Mouse (Mus musculus): ENCODE measurements around the gene Hoxa5.

Gene Hoxa5

GRCm38 (mm10) chr6:52200073-52200750, 4.2 kb downstream of the Hoxa5 start:
- DNase-seq (ENCODE audit: low read depth) = no peak

GRCm38 (mm10) chr6:52197271-52197670, 7.1 kb downstream of the Hoxa5 start:
- no peak for DNase-seq (ENCODE audit: low read depth)

GRCm38 (mm10) chr6:52196811-52197210, 7.6 kb downstream of the Hoxa5 start:
- no peak for DNase-seq (ENCODE audit: low read depth)

GRCm38 (mm10) chr6:52194690-52195089, 9.7 kb downstream of the Hoxa5 start:
- no peak for DNase-seq (ENCODE audit: low read depth)

GRCm38 (mm10) chr6:52191860-52192550, 12.4 kb downstream of the Hoxa5 start:
- DNase-seq (ENCODE audit: low read depth) = peak; percentile 85

GRCm38 (mm10) chr6:52190906-52191810, 13.2 kb downstream of the Hoxa5 start, which contains the start of gene Hoxa4:
Gene Hoxa4 (minus strand): TSS chr6:52191753.
- DNase-seq (ENCODE audit: low read depth) = peak; percentile 10

- no peak for DNase-seq (ENCODE audit: low read depth)
Measured at GRCm38 (mm10) chr6:52190410-52190809, 14.0 kb downstream of the Hoxa5 start.

- peak; percentile 6 for DNase-seq (ENCODE audit: low read depth)
Measured at GRCm38 (mm10) chr6:52189909-52190308, 14.5 kb downstream of the Hoxa5 start.

- no peak for DNase-seq (ENCODE audit: low read depth)
Measured at GRCm38 (mm10) chr6:52189172-52189591, 15.2 kb downstream of the Hoxa5 start.

- no peak for DNase-seq (ENCODE audit: low read depth)
Measured at GRCm38 (mm10) chr6:52186500-52186899, 17.9 kb downstream of the Hoxa5 start.

GRCm38 (mm10) chr6:52185834-52186233, 18.6 kb downstream of the Hoxa5 start:
- no peak for DNase-seq (ENCODE audit: low read depth)

GRCm38 (mm10) chr6:52185222-52185621, 19.2 kb downstream of the Hoxa5 start:
- no peak for DNase-seq (ENCODE audit: low read depth)

GRCm38 (mm10) chr6:52184668-52185067, 19.7 kb downstream of the Hoxa5 start:
- DNase-seq (ENCODE audit: low read depth) = no peak

GRCm38 (mm10) chr6:52183311-52184080, 20.9 kb downstream of the Hoxa5 start:
- DNase-seq (ENCODE audit: low read depth) = no peak

GRCm38 (mm10) chr6:52182793-52183192, 21.6 kb downstream of the Hoxa5 start:
- no peak for DNase-seq (ENCODE audit: low read depth)

GRCm38 (mm10) chr6:52182030-52182429, 22.4 kb downstream of the Hoxa5 start:
- no peak for DNase-seq (ENCODE audit: low read depth)

- DNase-seq (ENCODE audit: low read depth) = no peak
Measured at GRCm38 (mm10) chr6:52180726-52181125, 23.7 kb downstream of the Hoxa5 start.

- DNase-seq (ENCODE audit: low read depth) = no peak
Measured at GRCm38 (mm10) chr6:52180213-52180710, 24.1 kb downstream of the Hoxa5 start.

GRCm38 (mm10) chr6:52179690-52180089, 24.7 kb downstream of the Hoxa5 start:
- DNase-seq (ENCODE audit: low read depth) = no peak

GRCm38 (mm10) chr6:52178918-52179665, 25.3 kb downstream of the Hoxa5 start:
- DNase-seq (ENCODE audit: low read depth) = no peak

- DNase-seq (ENCODE audit: low read depth) = no peak
Measured at GRCm38 (mm10) chr6:52177806-52178205, 26.6 kb downstream of the Hoxa5 start.
